Mouse (Mus musculus): ENCODE data around the gene Hpd. TPM values are rescaled to one million over a fixed set of nuclear protein-coding genes. Genes with fewer than 3 reads are reported as not detected.

The Hpd gene
- polyA plus RNA-seq, 1 experiment from 2014 or later = 1.9 TPM

DNA sequence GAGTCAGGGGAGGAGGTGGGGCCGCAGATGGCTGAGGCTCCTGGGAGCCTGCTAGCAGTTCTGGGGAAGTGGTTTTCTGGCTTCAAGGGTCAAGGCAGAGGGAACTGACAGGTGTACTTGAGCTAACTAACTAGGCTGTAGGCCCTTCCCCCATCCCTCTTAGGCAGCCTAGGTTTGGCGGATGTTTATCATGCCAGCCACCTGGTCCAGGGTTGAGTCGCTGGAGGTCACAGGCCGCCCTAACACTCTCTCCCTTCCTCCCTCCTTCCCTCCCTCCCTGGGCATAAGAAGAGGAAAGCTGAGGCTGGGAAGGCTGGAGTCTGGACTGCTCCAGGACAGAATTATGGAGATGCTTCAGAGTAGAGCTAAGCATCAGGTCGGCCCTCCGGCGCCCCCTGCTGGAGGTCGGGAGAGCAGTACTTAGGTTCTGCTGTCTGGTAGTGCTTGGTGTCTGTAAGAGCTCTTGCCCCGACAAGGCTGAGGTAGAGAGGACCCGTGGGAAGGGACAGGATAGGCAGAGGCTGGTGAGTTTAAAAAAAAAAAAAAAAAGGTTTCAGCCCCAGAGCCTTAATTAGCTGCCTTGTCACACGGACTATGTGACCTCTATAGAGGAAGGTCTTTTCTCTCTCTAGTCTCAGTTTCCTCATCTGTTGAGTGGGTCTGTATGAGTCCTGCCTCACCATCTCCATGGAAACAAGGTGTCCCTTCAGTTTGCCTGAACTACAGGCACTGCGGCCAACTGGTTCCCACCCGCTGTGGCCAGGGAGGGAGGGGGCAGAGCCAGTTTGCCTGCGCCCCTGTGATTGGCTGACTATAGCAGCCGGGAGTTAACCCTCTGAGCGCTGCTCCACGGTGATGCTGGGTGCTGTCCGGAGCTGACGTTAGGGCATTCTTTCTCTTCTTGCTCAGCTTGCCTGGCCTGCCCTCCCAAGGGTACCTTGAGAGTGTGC lies 32.8 kb downstream of the Hpd start:
- peaks cover 68% of the 10 kb centered on the region for H3K36me3 ChIP-seq (ENCODE audit: control insufficient read depth, insufficient read depth, low read length)

GRCm38 (mm10) chr5:123148073-123148722 lies 34.3 kb downstream of the Hpd start:
- Histone ChIP-seq H3K4me3 (ENCODE audit: low read depth, low read length) (no peak overlapping the region), H3K9me3 (ENCODE audit: control insufficient read depth, low read length) (no peaks in the 10 kb centered on the region), H3K36me3 (ENCODE audit: control insufficient read depth, insufficient read depth, low read length) (peaks cover 53% of the 10 kb centered on the region), H3K9ac (ENCODE audit: low read length) (no peak overlapping the region), H3K4me1 (replicated peaks; ENCODE audit: control insufficient read depth, insufficient read depth, low read length) (peaks cover 49% of the 10 kb centered on the region), H3K4me2 (ENCODE audit: low read length) (no peak overlapping the region), H3K27ac (ENCODE audit: low read depth) (no peak overlapping the region), H3K27me3 (replicated peaks; ENCODE audit: control insufficient read depth, insufficient read depth, low read length) (no peaks in the 10 kb centered on the region)
- DNase-seq (ENCODE audit: low spot score) = no peak
- 81% methylated on average over 25 of the region's 25 CpGs for WGBS
- ATAC-seq (replicated peaks; ENCODE audit: low FRiP score, low TSS enrichment, low read depth) = no peak

More for the DNA sequence above, 32.8 kb downstream of the Hpd start:
- Histone ChIP-seq H3K4me2 (ENCODE audit: low read length) (peak overlapping the region; percentile 44), H3K9ac (ENCODE audit: low read length) (no peak overlapping the region), H3K4me3 (ENCODE audit: low read depth, low read length) (peak overlapping the region; percentile 22), H3K27ac (ENCODE audit: low read depth) (no peak overlapping the region; the same call in 1 of the 2 replicates), H3K4me1 (replicated peaks; ENCODE audit: control insufficient read depth, insufficient read depth, low read length) (peaks cover 39% of the 10 kb centered on the region), H3K27me3 (replicated peaks; ENCODE audit: control insufficient read depth, insufficient read depth, low read length) (no peaks in the 10 kb centered on the region), H3K9me3 (ENCODE audit: control insufficient read depth, low read length) (no peaks in the 10 kb centered on the region)
- DNase-seq (ENCODE audit: low spot score) (peak; percentile 96), ATAC-seq (replicated peaks; ENCODE audit: low FRiP score, low TSS enrichment, low read depth) (peak; percentile 83)
- 7% methylated on average over 19 of the region's 19 CpGs for WGBS

GRCm38 (mm10) chr5:123147569-123147968 lies 35.0 kb downstream of the Hpd start:
- H3K9ac ChIP-seq (ENCODE audit: low read length) = no peak overlapping the region
- WGBS = 93% methylated on average over 17 of the region's 17 CpGs
- no peak overlapping the region for H3K4me2 ChIP-seq (ENCODE audit: low read length)
- no peak overlapping the region for H3K4me3 ChIP-seq (ENCODE audit: low read depth, low read length)
- peaks cover 47% of the 10 kb centered on the region for H3K36me3 ChIP-seq (ENCODE audit: control insufficient read depth, insufficient read depth, low read length)
- DNase-seq (ENCODE audit: low spot score) (no peak), ATAC-seq (replicated peaks; ENCODE audit: low FRiP score, low TSS enrichment, low read depth) (no peak)
- no peaks in the 10 kb centered on the region for H3K27me3 ChIP-seq (replicated peaks; ENCODE audit: control insufficient read depth, insufficient read depth, low read length)
- H3K4me1 ChIP-seq (replicated peaks; ENCODE audit: control insufficient read depth, insufficient read depth, low read length) = peaks cover 49% of the 10 kb centered on the region
- H3K27ac ChIP-seq (ENCODE audit: low read depth) = no peak overlapping the region
- H3K9me3 ChIP-seq (ENCODE audit: control insufficient read depth, low read length) = no peaks in the 10 kb centered on the region

DNA sequence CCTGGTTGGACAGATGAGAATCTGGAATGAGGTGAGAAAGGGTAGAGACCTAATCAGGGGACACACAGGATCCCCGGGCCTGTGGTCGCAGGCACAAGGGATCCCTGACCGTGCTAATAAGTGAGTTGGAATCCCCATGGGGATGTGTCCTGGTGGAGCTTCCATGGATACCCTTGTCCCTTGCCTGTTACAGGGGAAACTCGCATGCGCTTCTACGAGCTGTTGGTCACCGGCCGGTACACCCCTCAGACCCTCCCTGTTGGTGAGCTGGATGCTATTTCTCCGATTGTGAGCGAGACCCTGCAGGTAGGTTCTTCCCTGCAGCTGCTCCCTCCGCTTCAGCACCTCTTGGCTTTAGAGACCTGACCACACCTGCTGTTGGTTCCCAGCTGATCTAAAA lies 36.2 kb downstream of the Hpd start:
- H3K4me3 ChIP-seq (ENCODE audit: low read depth, low read length) = no peak overlapping the region
- H3K27me3 ChIP-seq (replicated peaks; ENCODE audit: control insufficient read depth, insufficient read depth, low read length) = no peaks in the 10 kb centered on the region
- ATAC-seq (replicated peaks; ENCODE audit: low FRiP score, low TSS enrichment, low read depth) (no peak), DNase-seq (ENCODE audit: low spot score) (no peak)
- H3K36me3 ChIP-seq (ENCODE audit: control insufficient read depth, insufficient read depth, low read length) = peaks cover 37% of the 10 kb centered on the region
- H3K27ac ChIP-seq (ENCODE audit: low read depth) = no peak overlapping the region
- H3K9me3 ChIP-seq (ENCODE audit: control insufficient read depth, low read length) = no peaks in the 10 kb centered on the region
- no peak overlapping the region for H3K4me2 ChIP-seq (ENCODE audit: low read length)
- no peak overlapping the region for H3K9ac ChIP-seq (ENCODE audit: low read length)
- peaks cover 45% of the 10 kb centered on the region for H3K4me1 ChIP-seq (replicated peaks; ENCODE audit: control insufficient read depth, insufficient read depth, low read length)
- 85% methylated on average over 11 of the region's 11 CpGs for WGBS

DNA sequence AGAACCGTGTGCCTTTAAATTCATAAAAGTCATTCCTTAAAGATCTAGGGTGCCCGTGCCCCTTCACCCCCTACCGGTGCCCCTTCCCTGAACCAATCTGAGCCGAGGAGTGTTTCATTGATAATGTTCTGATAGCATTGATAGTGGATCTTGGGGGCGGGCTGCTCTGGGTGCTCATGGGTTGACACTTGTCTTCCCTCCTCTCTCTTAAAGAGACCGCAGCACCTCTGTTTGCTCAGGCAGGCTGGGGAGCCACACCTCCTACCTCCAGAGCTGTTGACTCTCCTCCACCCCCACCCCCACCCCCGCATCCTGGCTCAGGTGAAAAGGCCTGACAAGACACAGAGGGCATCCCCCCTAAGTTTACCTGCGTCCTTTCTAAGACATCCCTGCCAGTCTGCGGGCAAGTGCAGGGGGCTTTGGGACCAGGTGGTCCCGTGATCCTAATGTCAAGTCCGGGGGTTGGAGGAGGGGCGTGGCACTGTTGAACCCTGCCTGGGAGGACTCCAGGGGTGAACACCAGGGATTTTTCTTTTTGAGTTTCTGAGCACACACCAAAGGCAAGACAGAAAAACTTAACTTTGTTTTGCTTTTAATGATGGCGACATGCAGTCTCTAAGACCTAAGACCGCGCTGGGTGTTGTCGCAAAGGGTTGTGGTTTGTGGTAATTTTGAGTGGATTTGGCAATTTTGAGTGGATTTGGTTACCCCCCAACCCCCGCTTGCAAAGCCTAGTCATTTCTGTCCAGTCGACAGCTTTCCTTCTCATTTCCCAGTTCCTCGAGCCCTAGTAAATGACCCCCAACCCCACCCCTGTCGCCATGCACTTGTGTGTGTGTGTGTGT lies 37.6 kb downstream of the Hpd start:
- H3K27ac ChIP-seq (ENCODE audit: low read depth) = no peak overlapping the region
- H3K36me3 ChIP-seq (ENCODE audit: control insufficient read depth, insufficient read depth, low read length) = peaks cover 35% of the 10 kb centered on the region
- peaks cover 31% of the 10 kb centered on the region for H3K4me1 ChIP-seq (replicated peaks; ENCODE audit: control insufficient read depth, insufficient read depth, low read length)
- no peaks in the 10 kb centered on the region for H3K27me3 ChIP-seq (replicated peaks; ENCODE audit: control insufficient read depth, insufficient read depth, low read length)
- H3K4me3 ChIP-seq (ENCODE audit: low read depth, low read length) = peak overlapping the region; percentile 89
- ATAC-seq (replicated peaks; ENCODE audit: low FRiP score, low TSS enrichment, low read depth) = no peak
- no peaks in the 10 kb centered on the region for H3K9me3 ChIP-seq (ENCODE audit: control insufficient read depth, low read length)
- WGBS = 37% methylated on average over 20 of the region's 20 CpGs
- peak overlapping the region; percentile 23; the same call in 1 of the 2 replicates for H3K9ac ChIP-seq (ENCODE audit: low read length)
- H3K4me2 ChIP-seq (ENCODE audit: low read length) = peak overlapping the region; percentile 100
- no peak for DNase-seq (ENCODE audit: low spot score)

GRCm38 (mm10) chr5:123143971-123144745 lies 38.4 kb downstream of the Hpd start:
- peak overlapping the region; percentile 99 for H3K9ac ChIP-seq (ENCODE audit: low read length)
- 6% methylated on average over 17 of the region's 17 CpGs for WGBS

DNA sequence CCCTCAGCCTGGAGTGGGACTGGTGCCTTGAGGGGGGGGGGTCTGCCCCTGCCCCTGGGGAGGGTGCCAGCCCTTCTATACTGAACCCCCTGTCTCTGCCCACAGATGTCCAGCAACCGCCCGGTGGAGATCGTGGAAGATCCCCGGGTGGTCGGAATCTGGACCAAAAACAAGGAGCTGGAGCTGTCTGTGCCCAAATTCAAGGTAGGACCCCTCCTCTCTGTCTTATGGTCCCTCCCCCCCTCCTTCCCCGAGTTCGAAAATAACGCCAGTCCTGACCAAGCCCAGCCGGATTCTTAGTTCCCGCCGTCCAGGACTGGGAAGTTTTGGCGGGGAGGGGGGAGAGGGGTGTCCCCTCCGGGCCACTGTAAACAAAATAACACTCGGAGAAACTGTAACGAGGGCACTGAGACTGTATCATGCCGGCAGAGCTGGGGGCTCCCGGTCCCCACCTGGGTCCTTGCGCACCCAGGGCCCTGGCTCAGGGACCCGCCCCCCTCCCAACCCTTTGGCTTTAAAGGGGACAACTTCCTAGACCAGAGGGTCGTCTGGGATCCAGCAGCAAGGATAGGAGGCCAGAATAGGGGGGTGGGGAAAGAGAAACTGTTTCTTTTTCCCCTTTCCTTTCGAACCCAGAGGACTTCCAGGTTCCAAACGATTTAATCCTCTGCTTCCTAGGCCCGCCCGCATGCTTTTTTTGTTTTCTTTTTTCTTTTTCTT lies 39.1 kb downstream of the Hpd start:
- peak overlapping the region; percentile 100 for H3K4me2 ChIP-seq (ENCODE audit: low read length)
- H3K9me3 ChIP-seq (ENCODE audit: control insufficient read depth, low read length) = no peaks in the 10 kb centered on the region
- H3K9ac ChIP-seq (ENCODE audit: low read length) = peak overlapping the region; percentile 99
- peaks cover 21% of the 10 kb centered on the region for H3K4me1 ChIP-seq (replicated peaks; ENCODE audit: control insufficient read depth, insufficient read depth, low read length)
- peak overlapping the region; percentile 89 for H3K4me3 ChIP-seq (ENCODE audit: low read depth, low read length)
- under 1% methylated on average over 22 of the region's 24 CpGs for WGBS
- no peaks in the 10 kb centered on the region for H3K27me3 ChIP-seq (replicated peaks; ENCODE audit: control insufficient read depth, insufficient read depth, low read length)
- DNase-seq (ENCODE audit: low spot score) = peak; percentile 76
- peak overlapping the region; percentile 100 for H3K27ac ChIP-seq (ENCODE audit: low read depth)
- no peak for ATAC-seq (replicated peaks; ENCODE audit: low FRiP score, low TSS enrichment, low read depth)
- H3K36me3 ChIP-seq (ENCODE audit: control insufficient read depth, insufficient read depth, low read length) = peaks cover 28% of the 10 kb centered on the region

More at GRCm38 (mm10) chr5:123143971-123144745, 38.4 kb downstream of the Hpd start:
- Histone ChIP-seq H3K9me3 (ENCODE audit: control insufficient read depth, low read length) (no peaks in the 10 kb centered on the region), H3K36me3 (ENCODE audit: control insufficient read depth, insufficient read depth, low read length) (peaks cover 35% of the 10 kb centered on the region), H3K4me2 (ENCODE audit: low read length) (peak overlapping the region; percentile 100), H3K4me1 (replicated peaks; ENCODE audit: control insufficient read depth, insufficient read depth, low read length) (peaks cover 26% of the 10 kb centered on the region), H3K27me3 (replicated peaks; ENCODE audit: control insufficient read depth, insufficient read depth, low read length) (no peaks in the 10 kb centered on the region), H3K4me3 (ENCODE audit: low read depth, low read length) (peak overlapping the region; percentile 89), H3K27ac (ENCODE audit: low read depth) (peak overlapping the region; percentile 100; the same call in 1 of the 2 replicates)
- ATAC-seq (replicated peaks; ENCODE audit: low FRiP score, low TSS enrichment, low read depth) = no peak
- DNase-seq (ENCODE audit: low spot score) = peak; percentile 63
